Mouse (Mus musculus) G1E (cell line): ENCODE measurements around the gene Zfp729b. TPM values are rescaled to one million over a fixed set of nuclear protein-coding genes. Genes with fewer than 3 reads are reported as not detected.

ENCODE experiments used
- ATAC-seq: 2 replicates; pipeline ENCODE4 v1.8.0; 2016; ENCODE audit warnings: mild to moderate bottlenecking; ENCODE audit not compliant: insufficient number of reproducible peaks, poor library complexity, low FRiP score, severe bottlenecking; ENCODE audit errors: extremely low read depth
- DNase-seq: peaks from one replicate; pipeline ENCODE4 v3.0.0; 2012; ENCODE audit warnings: low spot score
- H3K27me3 ChIP-seq: 2 replicates; pipeline ENCODE4 v1.6.1; 2012; ENCODE audit warnings: mild to moderate bottlenecking, low read length, inconsistent platforms; ENCODE audit not compliant: insufficient read depth
- H3K36me3 ChIP-seq: replicated peaks from 2 replicates; pipeline ENCODE3; 2012; ENCODE audit warnings: mild to moderate bottlenecking, inconsistent platforms
- H3K4me1 ChIP-seq: 2 replicates; pipeline ENCODE4 v1.6.1; 2012; ENCODE audit warnings: low read depth, low read length, inconsistent platforms, mixed read lengths; ENCODE audit not compliant: insufficient read depth
- H3K4me3 ChIP-seq: 2 replicates; pipeline ENCODE4 v1.5.1; 2012; ENCODE audit warnings: low read depth, mild to moderate bottlenecking, inconsistent platforms, low read length, moderate library complexity, mixed read lengths
- H3K9me3 ChIP-seq: replicated peaks from 2 replicates; pipeline ENCODE4 v1.6.1; 2012; ENCODE audit warnings: inconsistent platforms
- CTCF ChIP-seq: IDR thresholded peaks from 2 replicates; pipeline ENCODE4 v1.5.1; 2012; ENCODE audit warnings: low read depth, low read length, inconsistent platforms, mixed read lengths
- GATA1 ChIP-seq: IDR thresholded peaks from 2 replicates; pipeline ENCODE4 v1.6.1; 2012; ENCODE audit warnings: borderline replicate concordance, low read length, inconsistent platforms, mixed read lengths
- GATA2 ChIP-seq: IDR thresholded peaks from 2 replicates; pipeline ENCODE4 v1.6.1; 2012; ENCODE audit warnings: low read depth, low read length, inconsistent platforms, borderline replicate concordance
- POLR2AphosphoS5 ChIP-seq: IDR thresholded peaks from 2 replicates; pipeline ENCODE4 v1.6.1; 2012; ENCODE audit warnings: low read depth, low read length, inconsistent platforms; ENCODE audit not compliant: insufficient replicate concordance
- TAL1 ChIP-seq: conservative IDR thresholded peaks from 2 replicates; pipeline ENCODE4 v1.6.1; 2012; ENCODE audit warnings: low read depth, low read length, inconsistent platforms, mixed read lengths
- polyA plus RNA-seq: library from polyadenylated mRNA; stranded (reverse); fragments of >175 nt; gene quantifications from 2 replicates; pipeline ENCODE4 v1.2.3, GENCODE M21; 2012
- total RNA-seq, 2 experiments: library from RNA; stranded (forward) in 1 of 2; stranded (reverse) in 1 of 2; fragments of 200-1000 nt in 1 of 2; fragments of >200 nt in 1 of 2; fragmentation: Nextera tagmentation in 1 of 2; gene quantifications; 2 replicates each; pipeline ENCODE4 v1.2.3; 2014 to 2017

Gene Zfp729b
- total and polyA plus RNA-seq, 3 experiments: 0.65 to 26.0 (median 21.3) TPM

GRCm38 (mm10) chr13:67553730-67554129, 55.8 kb downstream of the Zfp729b start, which contains the start of gene Zfp748:
Gene Zfp748 (minus strand): TSS chr13:67553830.
- TF ChIP-seq TAL1 (no peak), POLR2AphosphoS5 (no peak), GATA2 (no peak), GATA1 (no peak), CTCF (no peak)
- Histone ChIP-seq H3K36me3 (peaks cover 11% of the 10 kb centered on the region), H3K4me3 (peak within 1 kb of the TSS; percentile 92), H3K9me3 (no peaks in the 10 kb centered on the region), H3K4me1 (peaks cover 20% of the 10 kb centered on the region), H3K27me3 (no peaks in the 10 kb centered on the region)
- ATAC-seq (no peak), DNase-seq (no peak)

- peak; percentile 94 for ATAC-seq
- no peaks in the 10 kb centered on the region for H3K9me3 ChIP-seq
- TF ChIP-seq CTCF (no peak), GATA1 (no peak), TAL1 (no peak), POLR2AphosphoS5 (no peak), GATA2 (no peak)
- peak; percentile 69 for DNase-seq
- H3K36me3 ChIP-seq: peaks cover 16% of the 10 kb centered on the region
- H3K4me3 ChIP-seq: peak overlapping the region; percentile 92
- H3K4me1 ChIP-seq: peaks cover 22% of the 10 kb centered on the region
- H3K27me3 ChIP-seq: no peaks in the 10 kb centered on the region
These were observed 56.8 kb downstream of the Zfp729b start for GRCm38 (mm10) chr13:67552505-67553346.

DNA sequence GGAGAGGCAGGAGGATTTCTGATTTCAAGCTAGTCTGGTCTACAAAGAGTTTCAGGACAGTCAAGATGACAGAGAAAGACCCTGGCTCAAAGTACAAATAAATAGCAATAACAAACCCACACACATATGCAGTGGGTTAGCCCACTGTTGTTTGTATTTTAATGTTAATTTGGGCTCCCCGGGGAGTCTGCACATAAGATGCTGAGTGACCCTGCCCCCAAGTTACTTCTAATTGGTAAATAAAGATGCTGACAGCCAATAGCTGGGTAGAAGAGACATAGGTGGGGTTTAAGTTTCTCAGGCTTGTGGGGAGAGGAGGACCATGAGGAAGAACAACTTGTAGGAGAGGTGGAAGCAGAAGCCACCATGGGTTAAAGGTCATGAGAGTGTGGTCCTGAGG, 63.6 kb downstream of the Zfp729b start:
- Histone ChIP-seq H3K9me3 (peaks cover 12% of the 10 kb centered on the region; the same call in 1 of the 2 replicates), H3K36me3 (peaks cover 54% of the 10 kb centered on the region), H3K27me3 (no peaks in the 10 kb centered on the region), H3K4me1 (peaks cover 9% of the 10 kb centered on the region), H3K4me3 (no peak overlapping the region)
- ATAC-seq: no peak
- TF ChIP-seq CTCF (no peak), GATA2 (no peak), POLR2AphosphoS5 (no peak), GATA1 (no peak), TAL1 (no peak)
- DNase-seq: no peak

Other genes with a start within 250 kb of the Zfp729b start
- 5.2 and 8.1 TPM in 2 replicates for gene Gm28044, start 249.2 kb downstream of the Zfp729b start, total RNA-seq (2014; fragmentation: Nextera tagmentation)
- gene Gm28044, start 249.2 kb downstream of the Zfp729b start, total RNA-seq (2017): 4.9 and 7.2 TPM in 2 replicates
- not detected in 2 replicates for gene Gm28044, start 249.2 kb downstream of the Zfp729b start, polyA plus RNA-seq
- 10.3 and 13.4 TPM in 2 replicates for gene Zfp953, start 249.1 kb downstream of the Zfp729b start, total RNA-seq (2014; fragmentation: Nextera tagmentation)
- 5.5 and 6.0 TPM in 2 replicates for gene Zfp953, start 249.1 kb downstream of the Zfp729b start, total RNA-seq (2017)
- 0.04 and 0.13 TPM in 2 replicates for gene Zfp953, start 249.1 kb downstream of the Zfp729b start, polyA plus RNA-seq
- gene Gm28041, start 234.0 kb downstream of the Zfp729b start, total RNA-seq (2014; fragmentation: Nextera tagmentation): 1.4 and 3.1 TPM in 2 replicates
- 0.52 and 1.4 TPM in 2 replicates for gene Gm28041, start 234.0 kb downstream of the Zfp729b start, total RNA-seq (2017)
- not detected in 2 replicates for gene Gm28041, start 234.0 kb downstream of the Zfp729b start, polyA plus RNA-seq
- 6.1 and 13.1 TPM in 2 replicates for gene Zfp456, start 233.9 kb downstream of the Zfp729b start, total RNA-seq (2014; fragmentation: Nextera tagmentation)
- 6.2 and 6.5 TPM in 2 replicates for gene Zfp456, start 233.9 kb downstream of the Zfp729b start, total RNA-seq (2017)
- 0.12 and 0.15 TPM in 2 replicates for gene Zfp456, start 233.9 kb downstream of the Zfp729b start, polyA plus RNA-seq
- gene Zfp429, start 209.9 kb downstream of the Zfp729b start, total RNA-seq (2014; fragmentation: Nextera tagmentation): 12.6 and 19.6 TPM in 2 replicates
- 4.0 and 9.5 TPM in 2 replicates for gene Zfp429, start 209.9 kb downstream of the Zfp729b start, total RNA-seq (2017)
- 0.65 and 1.2 TPM in 2 replicates for gene Zfp429, start 209.9 kb downstream of the Zfp729b start, polyA plus RNA-seq
- gene Zfp459, start 188.3 kb downstream of the Zfp729b start, total RNA-seq (2014; fragmentation: Nextera tagmentation): not detected in 2 replicates
- 0.05 and 0.06 TPM in 2 replicates for gene Zfp459, start 188.3 kb downstream of the Zfp729b start, total RNA-seq (2017)
- not detected in 2 replicates for gene Zfp459, start 188.3 kb downstream of the Zfp729b start, polyA plus RNA-seq
- gene Zfp874a, start 158.1 kb downstream of the Zfp729b start, total RNA-seq (2014; fragmentation: Nextera tagmentation): 35.1 and 39.2 TPM in 2 replicates
- 11.3 and 13.2 TPM in 2 replicates for gene Zfp874a, start 158.1 kb downstream of the Zfp729b start, total RNA-seq (2017)
- 0.45 and 0.70 TPM in 2 replicates for gene Zfp874a, start 158.1 kb downstream of the Zfp729b start, polyA plus RNA-seq
- gene Zfp874b, start 125.4 kb downstream of the Zfp729b start, total RNA-seq (2014; fragmentation: Nextera tagmentation): 32.2 and 37.7 TPM in 2 replicates
- 18.6 and 22.0 TPM in 2 replicates for gene Zfp874b, start 125.4 kb downstream of the Zfp729b start, total RNA-seq (2017)
- gene Zfp874b, start 125.4 kb downstream of the Zfp729b start, polyA plus RNA-seq: 0.63 and 0.69 TPM in 2 replicates
- 18.7 and 26.3 TPM in 2 replicates for gene Zfp58, start 109.2 kb downstream of the Zfp729b start, total RNA-seq (2014; fragmentation: Nextera tagmentation)
- gene Zfp58, start 109.2 kb downstream of the Zfp729b start, total RNA-seq (2017): 13.6 and 14.2 TPM in 2 replicates
- gene Zfp58, start 109.2 kb downstream of the Zfp729b start, polyA plus RNA-seq: 0.40 and 0.80 TPM in 2 replicates
- 3.2 and 4.3 TPM in 2 replicates for gene Gm26965, start 83.6 kb downstream of the Zfp729b start, total RNA-seq (2014; fragmentation: Nextera tagmentation)
- gene Gm26965, start 83.6 kb downstream of the Zfp729b start, total RNA-seq (2017): 0.55 TPM in 1 of 2 replicates, not detected in the other
- gene Gm26965, start 83.6 kb downstream of the Zfp729b start, polyA plus RNA-seq: not detected in 2 replicates
- gene Zfp87, start 83.5 kb downstream of the Zfp729b start, total RNA-seq (2014; fragmentation: Nextera tagmentation): 35.0 and 43.3 TPM in 2 replicates
- 31.5 and 32.8 TPM in 2 replicates for gene Zfp87, start 83.5 kb downstream of the Zfp729b start, total RNA-seq (2017)
- 0.86 and 1.3 TPM in 2 replicates for gene Zfp87, start 83.5 kb downstream of the Zfp729b start, polyA plus RNA-seq
- 16.6 and 18.4 TPM in 2 replicates for gene Zfp748, start 55.9 kb downstream of the Zfp729b start, total RNA-seq (2014; fragmentation: Nextera tagmentation)
- gene Zfp748, start 55.9 kb downstream of the Zfp729b start, total RNA-seq (2017): 14.6 and 15.8 TPM in 2 replicates
- gene Zfp748, start 55.9 kb downstream of the Zfp729b start, polyA plus RNA-seq: 0.25 and 0.28 TPM in 2 replicates
- 2.6 and 7.3 TPM in 2 replicates for gene Gm49345, start 28.1 kb upstream of the Zfp729b start, total RNA-seq (2014; fragmentation: Nextera tagmentation)
- 3.5 and 5.9 TPM in 2 replicates for gene Gm49345, start 28.1 kb upstream of the Zfp729b start, total RNA-seq (2017)
- not detected in 2 replicates for gene Gm49345, start 28.1 kb upstream of the Zfp729b start, polyA plus RNA-seq
- 20.1 and 23.6 TPM in 2 replicates for gene Zfp729a, start 28.1 kb upstream of the Zfp729b start, total RNA-seq (2014; fragmentation: Nextera tagmentation)
- gene Zfp729a, start 28.1 kb upstream of the Zfp729b start, total RNA-seq (2017): 9.3 and 11.1 TPM in 2 replicates
- gene Zfp729a, start 28.1 kb upstream of the Zfp729b start, polyA plus RNA-seq: 0.17 and 0.28 TPM in 2 replicates
- 20.3 and 35.4 TPM in 2 replicates for gene Zfp738, start 77.4 kb upstream of the Zfp729b start, total RNA-seq (2014; fragmentation: Nextera tagmentation)
- gene Zfp738, start 77.4 kb upstream of the Zfp729b start, total RNA-seq (2017): 16.3 and 17.8 TPM in 2 replicates
- gene Zfp738, start 77.4 kb upstream of the Zfp729b start, polyA plus RNA-seq: 0.26 and 0.47 TPM in 2 replicates
- gene Zfp65, start 119.5 kb upstream of the Zfp729b start, total RNA-seq (2014; fragmentation: Nextera tagmentation): 16.5 and 17.2 TPM in 2 replicates
- gene Zfp65, start 119.5 kb upstream of the Zfp729b start, total RNA-seq (2017): 14.6 and 22.7 TPM in 2 replicates
- 0.36 and 0.78 TPM in 2 replicates for gene Zfp65, start 119.5 kb upstream of the Zfp729b start, polyA plus RNA-seq
- gene Zfp85, start 145.5 kb upstream of the Zfp729b start, total RNA-seq (2014; fragmentation: Nextera tagmentation): 9.5 and 9.9 TPM in 2 replicates
- gene Zfp85, start 145.5 kb upstream of the Zfp729b start, total RNA-seq (2017): 9.2 and 9.5 TPM in 2 replicates
- gene Zfp85, start 145.5 kb upstream of the Zfp729b start, polyA plus RNA-seq: 0.17 and 0.20 TPM in 2 replicates
- gene Zfp493, start 170.0 kb upstream of the Zfp729b start, total RNA-seq (2014; fragmentation: Nextera tagmentation): 1.5 and 11.4 TPM in 2 replicates
- 1.4 and 2.3 TPM in 2 replicates for gene Zfp493, start 170.0 kb upstream of the Zfp729b start, total RNA-seq (2017)
- gene Zfp493, start 170.0 kb upstream of the Zfp729b start, polyA plus RNA-seq: 0.18 and 0.29 TPM in 2 replicates
- 4.8 and 5.0 TPM in 2 replicates for gene Zfp273, start 204.0 kb upstream of the Zfp729b start, total RNA-seq (2014; fragmentation: Nextera tagmentation)
- 3.9 and 5.8 TPM in 2 replicates for gene Zfp273, start 204.0 kb upstream of the Zfp729b start, total RNA-seq (2017)
- gene Zfp273, start 204.0 kb upstream of the Zfp729b start, polyA plus RNA-seq: 0.13 TPM in 2 replicates
- gene Gm10037, start 221.4 kb upstream of the Zfp729b start, total RNA-seq (2014; fragmentation: Nextera tagmentation): not detected in 2 replicates
- not detected in 2 replicates for gene Gm10037, start 221.4 kb upstream of the Zfp729b start, total RNA-seq (2017)
- gene Gm10037, start 221.4 kb upstream of the Zfp729b start, polyA plus RNA-seq: not detected in 2 replicates